8 mouse cellular contexts compared by ENCODE assay signal in genomic region chr16:87261527-87261926, GRCm38 (mm10).
DNase-seq lines count a peak whose midpoint lies in the region; TF ChIP-seq lines count a peak whose summit lies in the region.

No protein-coding gene starts in this region.

- H3K9me3 ChIP-seq in midbrain, embryonic 10.5 days (replicated peaks): no peaks in the 10 kb centered on the region

- WGBS in midbrain, embryonic 10.5 days: 87% methylated on average over 7 of the region's 7 CpGs

- no peaks in the 10 kb centered on the region for H3K27me3 ChIP-seq in midbrain, embryonic 10.5 days (ENCODE audit: low read depth, poor library complexity, severe bottlenecking)

- H3K27ac ChIP-seq in left cerebral cortex, adult 2 months: no peak overlapping the region
- H3K27ac ChIP-seq in midbrain, embryonic 10.5 days (replicated peaks): no peak overlapping the region

- no peaks in the 10 kb centered on the region for H3K4me1 ChIP-seq in midbrain, embryonic 10.5 days

- peak; percentile 28 to 58 for DNase-seq in left cerebral cortex, postnatal 14 days (ENCODE audit: low spot score in 2 of 2)
- no peak for DNase-seq in left cerebral cortex, adult 2 months (ENCODE audit: extremely low spot score in 1 of 2, low spot score in 2 of 2)
- DNase-seq in adrenal gland, postnatal 36 days: peak; percentile 68 to 72
- DNase-seq in gastrocnemius, adult 8-10 months (ENCODE audit: low spot score in 2 of 2): peak; percentile 29 to 61
- DNase-seq in kidney, adult 8-10 months: peak; percentile 30 to 64
- DNase-seq in lung, postnatal 10 days: peak; percentile 85
- DNase-seq in retina, embryonic 14.5 days (ENCODE audit: low spot score): no peak
- no peak for DNase-seq in midbrain, embryonic 10.5 days (ENCODE audit: low spot score)

- no peaks in the 10 kb centered on the region for H3K36me3 ChIP-seq in midbrain, embryonic 10.5 days

- no peak overlapping the region for H3K4me3 ChIP-seq in left cerebral cortex, adult 2 months
- no peak overlapping the region for H3K4me3 ChIP-seq in midbrain, embryonic 10.5 days

- intact Hi-C loops in left cerebral cortex, postnatal 14 days (cut with DNase I): no loop called here
- intact Hi-C loops in left cerebral cortex, adult 2 months (cut with DNase I): no loop called here

- no peak for TF ChIP-seq CTCF in left cerebral cortex, adult 2 months (IDR thresholded peaks at IDR 0.05)

Comparison
In these comparisons a context has a peak if more than half of its experiments do, and no peak if none do; other contexts are left out.
1. DNase-seq: peak in left cerebral cortex, postnatal 14 days (2 of 2), adrenal gland, postnatal 36 days (2 of 2), gastrocnemius, adult 8-10 months (2 of 2), kidney, adult 8-10 months (2 of 2) and lung, postnatal 10 days (single experiment); none in left cerebral cortex, adult 2 months (0 of 2), retina, embryonic 14.5 days (single experiment) and midbrain, embryonic 10.5 days (single experiment).